Mouse (Mus musculus): ENCODE data around the gene Tmem30b.

DNA sequence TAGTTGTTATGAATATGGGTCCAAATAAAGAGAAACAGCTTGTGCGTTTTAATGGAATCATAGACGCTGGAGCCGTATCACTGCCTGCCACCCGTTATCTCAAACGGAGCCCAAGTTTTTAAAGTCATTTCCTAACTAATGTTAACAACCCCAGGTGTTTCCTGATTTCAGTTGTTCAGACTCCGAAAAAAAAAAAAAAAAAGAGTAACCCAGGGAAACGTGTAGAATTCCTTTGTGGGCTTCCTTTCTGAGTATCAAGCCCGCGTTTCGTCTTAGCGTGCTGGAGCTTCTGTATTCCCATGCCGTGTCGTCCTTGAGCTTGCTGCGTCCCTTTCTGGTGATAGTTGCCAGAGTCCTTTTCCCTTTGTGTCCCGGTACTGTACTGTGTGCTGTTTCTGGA, 28.4 kb upstream of the Tmem30b start:
- no peak for TF ChIP-seq CTCF (IDR thresholded peaks at IDR 0.05; ENCODE audit: extremely low read depth, insufficient read depth, insufficient read length, insufficient replicate concordance)
- TF ChIP-seq POLR2A (IDR thresholded peaks at IDR 0.05; ENCODE audit: low read depth, low read length): no peak
